Mouse (Mus musculus): ENCODE measurements around the gene Pkp1. TPM values are rescaled to one million over a fixed set of nuclear protein-coding genes. Genes with fewer than 3 reads are reported as not detected.
A peak's percentile ranks its signal among the peaks of the same experiment; 100 is the strongest.

Gene Pkp1
- polyA plus RNA-seq, 1 experiment from 2014 or later = 0.02 TPM

DNA sequence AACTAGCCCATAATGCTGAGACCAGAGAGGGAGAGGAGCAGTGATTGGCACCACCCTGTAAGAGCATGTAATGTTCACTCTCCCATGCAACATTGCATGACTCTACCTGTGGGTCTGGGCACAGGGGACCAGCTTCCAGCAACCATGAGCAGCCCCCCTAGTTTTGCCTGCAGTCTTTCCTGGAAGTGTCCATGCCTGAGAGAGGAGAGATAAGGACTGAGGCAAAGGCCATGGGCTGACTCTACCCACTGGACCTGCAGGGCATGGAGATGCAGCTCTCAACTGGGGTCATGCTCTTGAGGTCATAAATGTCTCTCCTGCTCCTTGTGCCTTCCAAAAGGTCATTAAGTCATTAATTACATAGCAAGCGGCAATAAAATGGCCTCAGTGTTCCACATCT is 17.1 kb upstream of the Pkp1 start:
- Histone ChIP-seq H3K9ac (replicated peaks; ENCODE audit: low read depth) (no peak overlapping the region), H3K4me1 (ENCODE audit: insufficient read depth, low read depth, low read length) (no peaks in the 10 kb centered on the region), H3K27me3 (replicated peaks; ENCODE audit: insufficient read depth, low read length) (no peaks in the 10 kb centered on the region), H3K4me2 (replicated peaks; ENCODE audit: low read depth, low read length) (no peak overlapping the region), H3K9me3 (ENCODE audit: low read length) (no peaks in the 10 kb centered on the region), H3K27ac (ENCODE audit: low read length) (no peak overlapping the region), H3K36me3 (ENCODE audit: insufficient read depth, low read length) (no peaks in the 10 kb centered on the region), H3K4me3 (ENCODE audit: low read depth, low read length) (no peak overlapping the region)
- WGBS = 71% methylated on average over 1 of the region's 1 CpGs
- DNase-seq (ENCODE audit: low spot score) = no peak
- TF ChIP-seq CTCF (IDR thresholded peaks at IDR 0.05) (no peak), EP300 (IDR thresholded peaks at IDR 0.05) (no peak)
- no peak for ATAC-seq

DNA sequence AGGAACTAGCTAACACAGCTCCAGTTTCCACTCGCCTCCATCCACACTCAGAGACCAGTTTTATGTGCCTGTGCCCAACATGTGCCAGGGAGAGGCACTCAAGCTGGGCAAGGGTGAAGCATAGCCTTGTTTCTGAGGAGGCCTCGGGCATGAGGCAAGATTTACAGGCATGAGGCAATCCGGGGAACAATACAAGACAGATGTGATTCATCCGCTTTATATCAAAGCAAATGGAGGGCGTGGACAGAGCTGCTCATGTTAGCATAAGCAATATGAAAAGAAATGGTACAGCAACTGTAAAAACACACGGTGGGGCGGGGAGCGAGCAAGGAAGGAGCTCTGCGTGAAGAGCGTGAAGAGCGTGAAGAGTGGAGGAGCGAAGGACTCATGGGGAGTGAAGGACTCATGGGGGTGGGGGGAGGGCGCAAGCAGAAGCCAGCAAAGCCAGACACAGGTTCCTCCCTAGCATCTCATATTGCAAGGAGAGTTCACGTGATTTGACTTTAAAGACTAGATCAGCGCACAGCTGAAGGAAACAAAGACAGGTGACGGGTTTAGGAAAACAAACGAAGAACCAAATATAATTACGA is 14.8 kb upstream of the Pkp1 start:
- Histone ChIP-seq H3K36me3 (ENCODE audit: insufficient read depth, low read length) (no peaks in the 10 kb centered on the region), H3K27me3 (replicated peaks; ENCODE audit: insufficient read depth, low read length) (no peaks in the 10 kb centered on the region), H3K9ac (replicated peaks; ENCODE audit: low read depth) (no peak overlapping the region), H3K4me3 (ENCODE audit: low read depth, low read length) (no peak overlapping the region), H3K4me1 (ENCODE audit: insufficient read depth, low read depth, low read length) (no peaks in the 10 kb centered on the region), H3K9me3 (ENCODE audit: low read length) (no peaks in the 10 kb centered on the region), H3K27ac (ENCODE audit: low read length) (no peak overlapping the region), H3K4me2 (replicated peaks; ENCODE audit: low read depth, low read length) (no peak overlapping the region)
- 60% methylated on average over 18 of the region's 18 CpGs for WGBS
- peak; percentile 15 for DNase-seq (ENCODE audit: low spot score)
- ATAC-seq = peak; percentile 37; the same call in 1 of the 2 replicates
- TF ChIP-seq CTCF (IDR thresholded peaks at IDR 0.05) = no peak
- TF ChIP-seq EP300 (IDR thresholded peaks at IDR 0.05) = no peak

DNA sequence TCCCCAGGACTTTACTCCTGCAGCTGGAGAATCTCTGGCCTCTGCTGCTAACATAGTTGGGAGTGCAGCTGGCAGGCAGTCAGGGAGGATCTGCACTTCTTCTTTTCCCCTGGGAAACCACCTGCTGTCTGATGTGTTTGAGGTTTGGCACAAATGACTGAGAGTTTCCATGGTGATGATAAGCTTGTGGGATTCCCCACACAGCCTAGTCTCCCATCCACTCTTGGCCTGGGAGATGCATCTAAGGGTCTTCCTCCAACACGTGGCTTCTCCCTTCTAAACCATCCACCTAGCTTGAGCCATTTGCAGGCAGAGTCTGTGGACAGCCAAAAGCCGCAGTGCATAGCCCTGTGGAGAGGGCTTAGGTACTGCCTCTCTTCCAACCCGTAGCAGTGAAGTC is 10.9 kb upstream of the Pkp1 start:
- Histone ChIP-seq H3K27ac (ENCODE audit: low read length) (no peak overlapping the region), H3K4me2 (replicated peaks; ENCODE audit: low read depth, low read length) (no peak overlapping the region), H3K9me3 (ENCODE audit: low read length) (no peaks in the 10 kb centered on the region), H3K4me3 (ENCODE audit: low read depth, low read length) (no peak overlapping the region), H3K27me3 (replicated peaks; ENCODE audit: insufficient read depth, low read length) (no peaks in the 10 kb centered on the region), H3K36me3 (ENCODE audit: insufficient read depth, low read length) (no peaks in the 10 kb centered on the region), H3K4me1 (ENCODE audit: insufficient read depth, low read depth, low read length) (no peaks in the 10 kb centered on the region), H3K9ac (replicated peaks; ENCODE audit: low read depth) (no peak overlapping the region)
- no peak for TF ChIP-seq CTCF (IDR thresholded peaks at IDR 0.05)
- TF ChIP-seq EP300 (IDR thresholded peaks at IDR 0.05) = no peak
- ATAC-seq = no peak
- no peak for DNase-seq (ENCODE audit: low spot score)
- 55% methylated on average over 3 of the region's 3 CpGs for WGBS

DNA sequence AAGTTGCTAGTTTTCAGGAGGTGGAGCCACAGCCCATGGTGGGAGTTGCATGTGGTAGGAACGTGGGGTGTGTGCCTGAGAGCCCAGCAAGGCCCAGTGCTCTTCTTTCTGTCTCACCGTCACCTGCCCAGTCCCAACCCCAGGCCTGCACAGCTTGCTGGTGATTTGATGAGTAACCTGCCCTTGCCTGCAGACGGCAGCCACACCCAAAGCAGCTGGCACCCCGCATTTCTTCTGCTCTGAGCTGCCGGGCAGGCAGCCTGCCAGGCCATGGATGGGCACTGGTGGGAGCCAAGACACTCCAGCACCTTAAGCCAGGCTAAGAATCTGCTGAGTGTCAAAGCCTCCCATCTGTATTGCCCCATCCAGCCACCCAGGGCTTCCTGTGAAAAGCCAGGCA is 6.8 kb upstream of the Pkp1 start:
- no peak overlapping the region for H3K4me3 ChIP-seq (ENCODE audit: low read depth, low read length)
- ATAC-seq (no peak), DNase-seq (ENCODE audit: low spot score) (no peak)
- TF ChIP-seq CTCF (IDR thresholded peaks at IDR 0.05) = no peak
- no peak for TF ChIP-seq EP300 (IDR thresholded peaks at IDR 0.05)
- no peak overlapping the region for H3K4me2 ChIP-seq (replicated peaks; ENCODE audit: low read depth, low read length)
- 0 out of 2 replicates have a peak, but pooled peaks cover 5% of the 10 kb centered on the region for H3K27me3 ChIP-seq (replicated peaks; ENCODE audit: insufficient read depth, low read length)
- no peaks in the 10 kb centered on the region for H3K9me3 ChIP-seq (ENCODE audit: low read length)
- H3K27ac ChIP-seq (ENCODE audit: low read length) = no peak overlapping the region
- no peak overlapping the region for H3K9ac ChIP-seq (replicated peaks; ENCODE audit: low read depth)
- H3K36me3 ChIP-seq (ENCODE audit: insufficient read depth, low read length) = no peaks in the 10 kb centered on the region
- H3K4me1 ChIP-seq (ENCODE audit: insufficient read depth, low read depth, low read length) = no peaks in the 10 kb centered on the region
- 60% methylated on average over 5 of the region's 5 CpGs for WGBS

DNA sequence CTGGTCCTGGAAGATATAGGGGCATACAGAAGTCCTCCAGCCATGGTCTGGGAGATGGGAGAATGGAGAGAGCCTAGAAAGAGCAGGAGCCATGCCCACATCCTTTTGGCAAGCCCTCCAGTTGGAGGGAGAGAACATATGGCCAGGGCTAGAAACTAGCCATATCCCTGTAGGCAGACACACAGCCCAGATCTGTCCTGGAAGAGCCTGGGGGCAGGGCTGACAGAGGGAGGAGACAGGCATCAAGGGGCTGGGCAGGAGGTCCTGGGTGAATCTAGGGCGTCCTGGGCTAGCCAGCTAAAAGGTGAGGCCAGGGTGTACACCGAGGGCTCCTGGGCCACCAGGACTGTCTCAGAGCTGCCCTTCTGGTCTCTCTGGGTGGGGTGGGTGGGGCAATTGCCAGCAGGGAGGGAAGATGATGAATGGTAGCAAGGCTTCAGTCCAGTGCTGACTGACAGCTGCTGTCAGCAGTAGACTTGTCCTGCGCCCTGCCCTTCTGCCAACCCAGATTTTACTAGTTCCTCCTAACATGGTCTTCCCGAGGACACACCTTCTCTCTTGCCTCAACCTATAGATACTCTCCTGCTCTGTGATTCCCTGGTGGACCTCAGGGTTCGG is 5.5 kb upstream of the Pkp1 start:
- no peak for ATAC-seq
- H3K9me3 ChIP-seq (ENCODE audit: low read length) = no peaks in the 10 kb centered on the region
- WGBS = 56% methylated on average over 5 of the region's 5 CpGs
- H3K27me3 ChIP-seq (replicated peaks; ENCODE audit: insufficient read depth, low read length) = peaks cover 15% of the 10 kb centered on the region; the same call in 1 of the 2 replicates
- H3K9ac ChIP-seq (replicated peaks; ENCODE audit: low read depth) = no peak overlapping the region
- DNase-seq (ENCODE audit: low spot score) = no peak
- no peak for TF ChIP-seq EP300 (IDR thresholded peaks at IDR 0.05)
- no peak overlapping the region for H3K27ac ChIP-seq (ENCODE audit: low read length)
- no peak overlapping the region for H3K4me2 ChIP-seq (replicated peaks; ENCODE audit: low read depth, low read length)
- no peaks in the 10 kb centered on the region for H3K4me1 ChIP-seq (ENCODE audit: insufficient read depth, low read depth, low read length)
- H3K4me3 ChIP-seq (ENCODE audit: low read depth, low read length) = no peak overlapping the region
- H3K36me3 ChIP-seq (ENCODE audit: insufficient read depth, low read length) = no peaks in the 10 kb centered on the region

DNA sequence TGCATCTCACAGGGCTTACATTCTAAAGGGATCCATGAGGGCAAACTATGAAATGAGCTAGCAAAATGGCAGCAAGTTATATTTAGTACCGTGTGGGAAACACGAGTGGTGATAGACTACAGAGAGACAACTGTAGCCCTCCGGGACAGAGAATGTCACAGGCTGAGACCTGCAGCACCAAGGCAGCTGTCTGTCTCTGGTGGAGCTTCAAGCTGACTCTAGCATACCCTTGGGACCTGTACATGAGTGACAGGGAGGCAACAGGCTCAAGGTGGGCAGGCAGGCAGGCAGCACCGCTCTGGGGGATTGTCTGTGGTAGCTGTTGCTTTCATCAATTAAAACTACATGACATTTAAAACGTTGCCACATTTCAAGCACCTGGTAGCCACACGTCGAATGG is 4.2 kb upstream of the Pkp1 start:
- ATAC-seq (no peak), DNase-seq (ENCODE audit: low spot score) (no peak)
- no peaks in the 10 kb centered on the region for H3K9me3 ChIP-seq (ENCODE audit: low read length)
- WGBS = 72% methylated on average over 7 of the region's 7 CpGs
- peaks cover 27% of the 10 kb centered on the region for H3K27me3 ChIP-seq (replicated peaks; ENCODE audit: insufficient read depth, low read length)
- H3K4me1 ChIP-seq (ENCODE audit: insufficient read depth, low read depth, low read length) = no peaks in the 10 kb centered on the region; the same call in 1 of the 2 replicates
- no peak overlapping the region for H3K27ac ChIP-seq (ENCODE audit: low read length)
- no peak for TF ChIP-seq EP300 (IDR thresholded peaks at IDR 0.05)
- TF ChIP-seq CTCF (IDR thresholded peaks at IDR 0.05) = no peak
- H3K4me3 ChIP-seq (ENCODE audit: low read depth, low read length) = no peak overlapping the region
- H3K4me2 ChIP-seq (replicated peaks; ENCODE audit: low read depth, low read length) = no peak overlapping the region
- H3K9ac ChIP-seq (replicated peaks; ENCODE audit: low read depth) = no peak overlapping the region
- H3K36me3 ChIP-seq (ENCODE audit: insufficient read depth, low read length) = no peaks in the 10 kb centered on the region
